Mouse (Mus musculus) spleen, postnatal 14 days (tissue): ENCODE results near the gene Rnf135.
"Not testable (repeated sequence)": the region's sequence is repeated elsewhere in the genome, so short reads cannot be mapped to it uniquely, and the experiment has no call there.

ENCODE experiments used
- DNase-seq, 2 experiments: peaks; one replicate each; pipeline ENCODE4 v3.0.0; 2021 to 2022; ENCODE audit warnings: low spot score in 2 of 2

Rnf135 gene

GRCm38 (mm10) chr11:80202296-80202695 lies 18.6 kb downstream of the Rnf135 start:
- DNase-seq: no peak

- no peak for DNase-seq
Measured at GRCm38 (mm10) chr11:80204037-80204436, 20.4 kb downstream of the Rnf135 start.

GRCm38 (mm10) chr11:80204941-80205340 lies 21.3 kb downstream of the Rnf135 start:
- no peak for DNase-seq

GRCm38 (mm10) chr11:80208465-80208859 lies 24.8 kb downstream of the Rnf135 start:
- no peak for DNase-seq

GRCm38 (mm10) chr11:80208860-80209800 lies 25.5 kb downstream of the Rnf135 start, which contains the start of gene Rhot1:
Rhot1 (plus strand) TSS chr11:80209019.
- peak; percentile 94 to 98 for DNase-seq

GRCm38 (mm10) chr11:80210321-80210720 lies 26.7 kb downstream of the Rnf135 start:
- no peak for DNase-seq

- no peak for DNase-seq
Measured at GRCm38 (mm10) chr11:80212282-80212681, 28.6 kb downstream of the Rnf135 start.

- DNase-seq: no peak
Measured at GRCm38 (mm10) chr11:80215291-80215690, 31.6 kb downstream of the Rnf135 start.

GRCm38 (mm10) chr11:80218657-80219293 lies 35.1 kb downstream of the Rnf135 start:
- no peak for DNase-seq

GRCm38 (mm10) chr11:80230066-80230465 lies 46.4 kb downstream of the Rnf135 start:
- not testable (repeated sequence) for DNase-seq

GRCm38 (mm10) chr11:80237278-80237677 lies 53.6 kb downstream of the Rnf135 start:
- DNase-seq: no peak

GRCm38 (mm10) chr11:80238306-80238705 lies 54.7 kb downstream of the Rnf135 start:
- DNase-seq: no peak

- no peak for DNase-seq
Measured at GRCm38 (mm10) chr11:80247026-80247425, 63.4 kb downstream of the Rnf135 start.

- DNase-seq: no peak
Measured at GRCm38 (mm10) chr11:80248531-80248930, 64.9 kb downstream of the Rnf135 start.
